Mouse (Mus musculus): ENCODE data around the gene Adam11. TPM values are rescaled to one million over a fixed set of nuclear protein-coding genes. Genes with fewer than 3 reads are reported as not detected.

The Adam11 gene
- total RNA-seq, 2 experiments from 2014 or later = 6.9 TPM

DNA sequence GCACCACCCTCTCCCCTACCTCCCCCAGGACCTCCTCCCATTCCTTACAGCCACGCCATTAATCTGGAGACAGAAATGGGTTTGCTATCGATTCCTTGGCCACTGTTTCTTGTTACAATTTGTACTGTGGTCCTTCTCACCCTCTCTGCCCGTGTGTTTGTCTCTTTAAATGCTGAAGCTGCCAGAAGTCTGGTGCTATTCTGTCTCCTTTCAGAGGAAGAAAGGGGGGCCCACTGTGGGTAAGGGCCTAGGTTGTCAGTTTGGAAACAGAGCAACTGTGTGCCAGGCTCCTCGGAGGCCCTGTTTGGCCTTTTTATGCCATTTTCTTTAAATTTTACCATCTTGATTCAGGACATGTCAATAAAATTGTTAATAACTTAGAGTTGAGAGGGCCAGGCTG is 6.8 kb upstream of the Adam11 start:
- no peak for DNase-seq

DNA sequence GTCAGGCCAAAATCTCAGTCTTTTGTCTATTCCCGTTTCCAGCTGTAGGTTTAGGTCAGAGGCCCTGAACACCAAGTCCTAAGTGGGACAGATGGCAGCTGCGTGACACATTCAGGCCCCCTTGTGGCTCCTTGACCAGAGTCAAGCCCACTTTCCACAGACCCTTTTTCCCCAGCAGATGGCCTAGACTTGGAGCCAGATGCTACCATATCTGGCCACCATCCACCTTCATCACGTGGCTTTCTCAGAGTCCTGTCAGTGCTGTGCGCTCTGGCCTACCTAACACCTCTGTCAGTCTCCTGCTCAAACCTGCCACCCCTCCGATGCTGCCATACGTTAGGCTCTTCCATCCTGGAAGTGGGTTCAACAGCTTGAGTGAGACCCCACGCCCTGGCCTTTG is 5.8 kb upstream of the Adam11 start:
- no peak for DNase-seq

DNA sequence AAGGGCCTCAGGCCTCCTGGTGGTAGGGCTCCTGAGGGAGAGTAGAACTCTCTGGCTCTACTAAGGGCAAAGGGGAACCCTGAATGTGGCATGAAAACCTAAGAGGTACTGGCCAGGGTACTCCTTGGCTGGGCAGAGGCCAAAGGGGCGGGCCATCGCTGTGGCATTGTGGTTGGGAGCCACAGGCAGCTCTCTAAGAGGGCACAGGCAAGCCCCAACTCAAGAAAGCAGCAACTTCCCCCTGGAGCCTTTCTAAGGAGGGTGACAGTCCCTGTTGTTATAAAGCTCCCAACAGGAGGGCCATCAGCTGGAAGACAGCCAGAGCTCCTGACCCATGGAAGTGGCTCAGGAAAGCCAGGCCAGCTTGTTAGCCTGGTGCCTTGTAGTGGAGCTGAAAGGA is 2.3 kb upstream of the Adam11 start:
- DNase-seq = no peak

DNA sequence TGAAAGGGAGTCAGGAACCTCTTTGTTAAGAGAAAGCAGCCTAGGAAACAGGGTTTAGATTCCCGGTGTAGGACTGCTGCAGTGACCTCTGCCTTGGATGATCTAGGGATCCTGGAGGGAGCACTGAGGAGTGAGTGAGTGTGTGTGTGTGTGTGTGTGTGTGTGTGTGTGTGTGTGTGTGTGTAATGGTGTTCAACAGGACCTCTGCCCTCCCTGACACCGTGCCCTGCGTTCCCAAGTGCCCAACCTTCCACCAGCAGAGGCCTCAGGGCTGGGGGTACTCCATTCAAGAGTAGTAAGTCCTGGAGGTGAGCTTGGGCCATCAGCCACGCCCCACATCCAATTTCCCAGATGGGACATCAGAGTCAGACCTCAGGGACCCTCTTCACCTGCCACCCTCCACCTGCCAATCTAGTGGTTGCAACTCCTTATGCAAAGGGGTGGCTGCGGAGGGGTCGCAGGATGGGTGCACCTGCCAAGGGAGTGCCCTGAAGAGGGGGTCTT is 382 bp upstream of the Adam11 start:
- DNase-seq = no peak

DNA sequence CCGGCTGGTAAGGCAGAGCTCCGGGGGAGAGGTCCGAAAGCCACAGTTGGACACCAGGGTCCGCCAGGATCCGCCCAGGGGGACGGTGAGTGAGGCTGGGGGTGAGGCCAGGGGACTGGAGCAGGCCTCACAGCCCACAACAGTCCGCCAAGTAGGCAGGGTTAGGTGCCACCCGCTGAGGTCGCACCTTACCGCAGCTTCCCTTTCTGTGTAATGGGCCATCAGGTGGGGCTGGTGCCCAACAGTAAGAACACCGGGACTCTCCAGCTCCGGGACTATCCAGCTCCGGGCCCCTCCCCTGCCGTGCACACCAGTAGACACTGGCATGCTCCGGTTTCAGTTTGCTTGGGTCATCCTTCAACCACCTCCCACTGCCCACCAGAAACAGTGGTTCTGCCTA is 1.0 kb downstream of the Adam11 start:
- no peak for DNase-seq

DNA sequence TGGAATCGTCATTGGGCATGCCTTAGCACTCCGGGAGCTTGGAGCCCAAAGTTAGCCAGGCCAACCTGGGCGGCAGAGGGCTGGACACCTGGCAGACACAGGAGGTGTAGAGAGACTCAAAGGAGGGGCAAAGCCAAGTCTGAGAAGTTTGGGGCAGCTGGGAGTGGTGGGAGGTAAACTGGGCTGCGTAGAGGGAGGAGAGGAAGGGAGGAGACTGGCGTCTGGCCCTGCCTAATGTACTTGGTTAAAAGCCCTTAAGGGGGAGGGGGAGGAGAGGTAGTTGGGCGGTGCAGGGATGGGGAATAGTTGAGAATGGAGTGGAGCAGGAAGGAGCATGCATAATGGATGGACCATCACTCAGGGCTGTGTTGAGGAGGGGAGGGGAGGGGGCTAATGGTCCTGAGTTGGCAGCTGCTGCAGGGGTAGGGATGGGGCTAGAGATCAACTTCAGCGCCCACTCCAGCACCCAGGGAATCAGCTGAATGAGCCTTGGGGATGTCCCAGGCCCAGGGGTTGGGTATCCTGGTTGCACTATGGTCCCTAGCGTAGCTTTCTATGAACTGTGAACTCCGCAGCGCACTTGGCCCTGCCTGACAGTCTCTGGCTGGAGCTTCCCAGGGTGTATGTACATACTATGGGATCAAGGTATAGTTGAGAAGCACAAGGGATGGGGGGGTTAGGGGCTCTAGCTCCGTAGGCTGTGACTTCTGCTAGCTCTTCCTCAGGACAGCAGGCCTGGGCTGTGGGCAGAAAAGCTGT is 1.9 kb downstream of the Adam11 start:
- no peak for DNase-seq

DNA sequence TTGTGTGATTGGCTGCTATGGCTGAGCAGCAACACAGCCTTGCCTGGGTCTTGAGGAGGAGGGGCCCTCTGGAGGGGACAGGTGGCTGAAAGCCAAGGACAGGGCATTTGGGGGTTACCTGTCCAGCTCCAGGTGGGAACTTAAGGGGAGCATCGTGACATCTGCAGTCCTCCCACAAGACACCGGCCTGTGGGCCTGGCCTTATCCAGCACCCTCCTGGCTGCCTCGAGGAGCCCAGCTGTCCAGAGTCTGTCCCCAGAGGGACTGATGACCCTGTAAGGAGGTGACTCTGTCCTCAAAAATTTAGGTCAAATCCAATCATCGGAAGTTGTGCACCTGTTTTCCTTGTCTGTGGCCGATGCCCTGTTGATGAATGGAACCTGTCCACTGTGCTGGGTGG is 4.2 kb downstream of the Adam11 start:
- DNase-seq = no peak

DNA sequence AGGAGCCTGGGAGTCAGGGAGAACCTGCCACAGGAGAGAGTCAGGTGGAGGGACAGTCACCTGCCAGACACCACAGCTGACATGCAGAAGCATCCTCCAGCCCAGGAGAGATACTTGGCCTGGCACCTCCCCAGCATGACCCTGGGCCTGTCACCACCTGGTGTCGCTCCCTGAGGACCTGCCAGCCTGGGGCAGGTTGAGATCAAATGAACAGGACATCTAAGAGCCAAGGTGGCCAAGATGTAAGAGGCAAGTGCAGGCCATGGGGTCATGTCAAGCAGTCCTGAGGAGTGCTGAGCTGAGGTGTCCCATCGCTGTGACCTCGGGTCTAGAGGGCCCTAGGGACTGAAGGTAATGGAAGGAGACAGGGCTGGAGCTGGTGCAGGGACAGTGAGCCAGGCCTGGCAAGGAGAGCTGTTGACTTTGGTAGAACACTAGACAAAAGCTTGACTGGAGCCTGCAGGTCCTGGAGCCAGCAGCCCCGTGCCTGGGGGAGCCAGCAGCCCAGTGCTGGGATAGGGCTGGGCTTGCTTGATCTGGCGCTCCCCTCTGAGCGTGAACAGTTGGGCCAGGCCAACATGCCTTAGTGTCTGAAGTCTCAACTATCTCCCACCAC is 5.9 kb downstream of the Adam11 start:
- no peak for DNase-seq

DNA sequence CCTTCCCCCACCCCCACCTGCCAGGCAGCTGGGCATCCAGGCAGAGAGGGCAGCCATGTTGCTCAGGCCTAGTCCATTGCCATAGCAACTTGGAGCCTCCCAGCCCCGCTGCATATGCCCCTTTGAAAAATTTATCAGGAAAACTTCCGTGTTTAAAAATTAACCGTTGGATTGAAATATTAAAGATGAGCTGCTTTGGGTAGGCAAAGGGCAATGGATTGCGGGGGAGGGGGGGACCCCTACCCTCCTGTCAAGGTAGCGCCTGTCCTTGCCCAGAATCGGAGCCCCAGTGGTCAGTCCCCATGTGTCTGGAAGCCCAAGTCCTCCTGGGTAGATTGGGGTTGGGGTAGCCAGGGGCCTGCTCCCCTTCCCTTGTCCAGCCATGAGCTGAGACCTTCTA is 7.9 kb downstream of the Adam11 start:
- DNase-seq = no peak

DNA sequence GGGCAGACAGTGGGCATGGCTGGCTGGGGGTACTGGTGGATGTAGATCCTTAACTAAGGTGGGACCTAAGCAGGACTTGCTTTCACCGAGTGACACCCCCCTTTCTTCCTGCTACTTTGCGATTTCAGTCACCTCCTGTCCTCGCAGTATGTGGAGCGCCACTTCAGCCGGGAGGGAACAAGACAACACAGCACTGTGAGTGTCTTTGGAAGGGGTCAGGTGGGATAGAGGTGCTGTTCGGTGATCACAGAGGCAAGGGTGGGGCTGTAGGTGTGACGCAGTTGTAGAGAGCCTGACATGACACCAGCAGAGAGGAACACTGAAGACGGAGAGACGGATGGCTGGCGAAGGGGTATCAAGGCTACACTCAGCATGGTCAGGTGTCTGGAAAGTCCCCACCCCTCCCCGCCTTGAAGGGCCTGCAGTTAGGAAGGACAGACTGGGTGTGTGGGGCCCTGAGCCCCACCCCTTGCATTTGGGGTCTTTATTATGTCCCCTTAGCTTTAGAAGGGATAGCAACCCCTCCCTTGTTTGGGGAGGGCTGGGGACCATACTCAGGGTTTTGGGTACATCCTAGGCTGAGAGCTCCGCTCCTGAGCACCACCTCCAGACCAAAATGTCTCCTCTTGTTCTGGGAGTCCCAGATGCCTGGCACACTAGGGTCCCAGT is 8.9 kb downstream of the Adam11 start:
- no peak for DNase-seq

DNA sequence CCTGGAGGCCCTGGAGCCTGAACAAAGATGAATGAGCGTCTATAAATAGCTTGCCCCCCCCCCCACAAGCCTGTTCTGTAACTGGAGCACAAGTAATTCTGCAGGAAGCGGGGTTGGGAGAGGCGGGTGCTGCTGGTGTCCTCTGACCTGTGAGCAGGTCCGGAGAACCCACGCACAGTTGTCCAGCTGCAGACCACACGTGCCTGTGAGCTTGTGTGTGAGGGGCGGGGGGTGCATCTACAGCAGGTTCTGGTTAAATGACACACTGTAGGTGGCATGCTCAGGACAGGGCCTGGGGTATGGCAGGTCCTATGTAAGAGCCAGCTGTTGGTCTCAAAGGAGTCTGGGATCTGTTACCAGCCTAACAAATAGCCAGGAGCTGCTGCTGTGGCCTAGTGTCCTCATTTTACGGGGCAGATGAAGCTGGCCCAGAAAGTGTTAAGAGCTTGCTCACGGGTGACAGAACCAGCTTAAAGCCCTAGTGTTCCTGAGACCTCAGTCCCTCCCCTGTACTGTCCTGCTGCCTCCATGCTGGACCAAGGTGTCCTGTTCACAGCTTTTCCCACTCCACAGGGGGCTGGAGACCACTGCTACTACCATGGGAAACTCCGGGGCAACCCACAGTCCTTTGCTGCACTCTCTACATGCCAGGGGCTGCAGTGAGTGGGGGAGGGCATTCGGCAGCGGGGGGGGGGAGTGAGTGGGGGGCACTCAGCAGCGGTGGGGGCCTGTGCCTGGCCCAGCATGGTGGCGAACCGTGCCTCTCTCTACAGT is 9.6 kb downstream of the Adam11 start:
- no peak for DNase-seq

DNA sequence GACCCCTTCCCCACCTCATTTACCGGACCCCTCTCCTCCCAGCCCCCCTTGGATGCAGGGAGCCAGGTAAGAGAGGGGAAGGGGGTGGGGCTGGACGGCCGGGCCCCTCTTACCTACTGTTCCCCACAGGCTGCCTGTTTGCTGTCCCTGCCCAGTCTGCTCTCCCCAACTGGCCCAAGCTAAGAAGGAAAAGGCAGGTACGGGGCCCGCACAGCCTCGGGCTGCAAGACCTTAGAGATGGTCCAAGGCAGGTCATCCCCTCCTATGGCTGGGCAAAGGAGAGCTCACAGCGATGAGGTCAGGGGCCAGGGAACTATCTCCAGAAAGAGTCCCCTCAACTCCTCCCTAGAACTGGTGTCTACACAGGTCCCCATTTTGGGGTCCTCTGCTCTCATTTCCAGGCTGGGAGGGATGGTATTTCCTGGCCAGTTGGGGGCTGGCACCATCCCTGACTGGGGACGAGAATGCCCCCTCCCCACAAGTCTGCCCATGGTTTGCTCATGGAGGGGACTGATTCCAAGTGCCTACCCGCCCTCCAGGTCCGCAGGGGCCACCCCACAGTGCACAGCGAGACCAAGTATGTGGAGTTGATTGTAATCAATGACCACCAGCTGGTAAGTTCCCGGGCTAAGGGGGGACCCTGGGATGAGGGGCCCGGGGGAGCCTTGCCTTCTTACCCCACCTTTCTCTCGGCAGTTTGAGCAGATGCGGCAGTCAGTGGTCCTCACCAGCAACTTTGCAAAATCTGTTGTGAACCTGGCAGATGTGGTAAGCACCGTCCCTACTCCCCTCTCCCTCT is 10.9 kb downstream of the Adam11 start:
- DNase-seq = no peak

DNA sequence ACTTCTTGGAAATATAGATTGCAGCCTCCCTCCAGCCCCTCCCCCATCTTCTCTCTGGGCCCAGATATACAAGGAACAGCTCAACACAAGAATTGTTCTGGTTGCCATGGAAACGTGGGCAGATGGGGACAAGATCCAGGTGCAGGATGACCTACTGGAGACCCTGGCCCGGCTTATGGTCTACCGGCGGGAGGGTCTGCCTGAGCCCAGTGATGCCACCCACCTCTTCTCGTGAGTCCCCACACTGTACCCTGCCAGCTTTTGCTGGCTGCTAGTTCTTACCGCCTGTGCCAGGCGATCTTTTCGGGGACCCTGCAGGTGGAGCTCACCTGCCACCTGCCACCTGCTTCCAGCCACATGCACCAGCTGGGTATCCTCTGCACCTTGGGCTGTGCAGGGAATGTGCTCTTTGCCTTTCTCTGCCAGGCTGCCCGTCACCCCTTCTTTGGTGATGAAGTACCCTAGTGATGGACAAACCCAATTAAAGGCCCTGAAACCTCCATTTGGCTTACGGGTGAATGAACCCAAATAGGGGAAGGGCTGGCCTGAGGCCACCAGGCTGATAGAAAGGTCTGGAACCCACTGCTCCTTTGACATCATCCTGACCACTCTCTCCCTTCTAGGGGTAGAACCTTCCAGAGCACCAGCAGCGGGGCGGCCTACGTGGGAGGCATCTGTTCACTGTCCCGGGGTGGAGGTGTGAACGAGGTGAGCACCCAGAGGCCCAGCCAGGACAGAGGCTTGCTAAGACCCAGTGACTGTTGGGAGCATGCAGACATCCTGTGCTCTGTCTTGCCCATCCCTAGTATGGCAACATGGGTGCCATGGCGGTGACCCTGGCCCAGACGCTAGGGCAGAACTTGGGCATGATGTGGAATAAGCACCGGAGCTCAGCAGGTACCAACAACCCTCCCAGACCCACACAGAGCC is 11.8 kb downstream of the Adam11 start:
- DNase-seq = no peak

DNA sequence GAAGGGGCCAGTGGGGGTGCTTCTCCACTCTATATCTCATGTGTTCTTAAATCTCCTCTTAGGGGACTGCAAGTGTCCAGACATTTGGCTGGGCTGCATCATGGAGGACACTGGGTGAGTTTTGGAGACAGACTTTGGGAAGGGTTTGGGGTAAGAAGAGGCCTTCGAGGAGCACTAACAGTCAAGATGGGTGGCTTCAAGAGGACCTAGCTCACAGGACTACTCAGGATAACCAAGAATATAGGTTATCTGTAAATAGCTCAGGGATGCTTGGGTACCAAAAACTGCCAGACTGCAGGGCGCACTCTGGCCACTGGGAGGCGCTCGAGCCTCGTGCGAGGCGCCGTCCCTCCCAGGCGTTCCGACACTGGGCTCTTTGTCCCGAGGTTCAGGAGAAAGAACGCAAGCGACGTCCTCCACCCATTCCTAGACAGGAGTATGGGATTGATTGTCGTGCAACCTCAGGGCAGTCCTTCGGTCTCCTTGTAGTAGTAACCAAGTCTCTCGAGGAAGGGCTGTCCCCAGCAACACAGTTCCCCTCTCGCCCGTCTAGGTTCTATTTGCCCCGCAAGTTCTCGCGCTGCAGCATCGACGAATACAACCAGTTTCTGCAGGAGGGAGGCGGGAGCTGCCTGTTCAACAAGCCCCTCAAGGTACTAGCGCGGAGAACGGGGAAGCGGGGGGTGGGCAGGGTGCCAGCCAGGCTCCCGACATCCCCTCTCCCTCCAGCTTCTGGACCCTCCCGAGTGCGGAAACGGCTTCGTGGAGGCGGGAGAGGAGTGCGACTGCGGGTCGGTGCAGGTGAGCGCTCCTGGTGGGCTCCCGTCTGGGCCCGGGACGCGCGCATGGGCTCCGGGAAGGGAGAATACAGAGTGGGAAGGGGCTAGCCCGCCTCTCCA is 12.7 kb downstream of the Adam11 start:
- DNase-seq = peak; percentile 92

DNA sequence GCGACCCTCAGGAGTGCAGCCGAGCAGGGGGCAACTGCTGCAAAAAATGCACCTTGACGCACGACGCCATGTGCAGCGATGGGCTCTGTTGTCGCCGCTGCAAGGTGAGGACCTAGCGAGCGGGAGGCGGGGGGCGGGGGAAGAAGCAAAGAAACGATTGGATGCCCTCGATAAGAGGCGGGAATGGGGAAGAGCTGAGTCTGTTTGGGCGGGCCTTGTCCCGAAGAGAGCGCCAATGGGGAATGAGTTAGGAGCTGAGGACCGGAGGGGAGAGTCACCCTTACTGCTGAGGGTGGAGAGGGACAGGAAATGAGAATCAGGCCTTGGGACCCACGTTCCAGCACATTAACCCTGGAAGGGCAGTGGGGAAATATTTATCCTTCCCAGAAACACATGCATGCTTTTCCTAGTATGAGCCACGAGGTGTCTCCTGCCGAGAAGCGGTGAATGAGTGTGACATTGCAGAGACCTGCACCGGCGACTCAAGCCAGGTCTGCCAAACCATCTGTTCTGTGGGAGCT is 13.4 kb downstream of the Adam11 start:
- DNase-seq = peak; percentile 86

DNA sequence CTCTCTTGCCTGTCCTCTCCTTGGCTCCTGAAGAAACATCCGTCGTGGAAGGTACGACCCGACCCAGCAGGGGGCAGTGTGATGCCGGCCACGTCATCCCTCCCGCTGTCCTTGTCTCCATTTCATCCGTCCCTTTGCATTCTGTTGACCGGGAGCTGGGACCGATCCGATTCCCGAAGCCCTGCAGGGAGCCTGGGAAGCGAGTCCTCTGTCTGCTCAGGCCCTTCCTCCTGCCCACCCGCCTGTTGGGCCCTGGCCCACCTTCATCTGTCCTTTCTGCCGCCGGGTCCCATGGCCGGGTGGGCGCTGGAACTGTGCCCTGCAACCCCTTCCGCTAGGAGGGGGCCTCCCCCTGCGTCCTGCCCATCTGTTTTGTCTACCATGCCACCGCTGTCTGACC is 16.4 kb downstream of the Adam11 start:
- peak; percentile 93 for DNase-seq

DNA sequence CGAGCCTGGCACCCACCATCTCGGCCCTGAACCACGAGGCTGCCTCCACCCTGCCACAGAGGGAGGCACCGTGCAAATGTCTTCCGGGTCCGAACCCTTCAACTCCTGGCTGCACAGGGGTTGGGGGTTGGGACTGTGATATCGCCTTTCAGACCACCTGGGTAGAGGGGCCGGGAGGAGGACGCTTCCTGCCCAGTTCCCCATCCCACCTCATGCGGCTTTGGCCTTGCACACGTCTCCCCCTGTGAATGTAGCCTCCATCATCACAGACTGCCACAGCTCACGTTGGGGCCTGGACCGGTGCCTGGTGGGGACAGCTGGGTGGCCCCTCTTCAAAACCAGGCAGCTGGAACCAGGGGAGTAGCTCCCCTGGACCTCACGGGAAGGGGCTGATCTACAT is 16.9 kb downstream of the Adam11 start:
- no peak for DNase-seq

DNA sequence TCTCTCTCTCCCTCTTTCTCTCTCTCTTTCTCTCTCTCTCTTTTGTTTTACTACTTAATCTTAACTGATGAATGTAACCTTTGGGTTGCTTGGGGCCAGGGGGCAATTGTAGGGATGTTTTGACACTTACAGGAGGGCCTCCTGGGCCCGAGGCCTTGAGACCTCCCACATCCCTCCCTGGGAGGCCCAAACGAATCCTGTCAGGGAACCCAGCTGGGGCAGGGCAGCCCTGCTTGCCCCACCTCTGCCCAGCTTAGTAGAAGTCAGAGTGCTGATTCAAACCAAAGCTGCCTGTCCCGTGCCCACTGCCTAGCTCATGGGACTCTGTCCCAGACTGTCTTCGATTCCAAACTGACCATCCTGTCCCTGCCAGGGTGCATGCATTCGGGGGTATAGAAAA is 17.4 kb downstream of the Adam11 start:
- no peak for DNase-seq

DNA sequence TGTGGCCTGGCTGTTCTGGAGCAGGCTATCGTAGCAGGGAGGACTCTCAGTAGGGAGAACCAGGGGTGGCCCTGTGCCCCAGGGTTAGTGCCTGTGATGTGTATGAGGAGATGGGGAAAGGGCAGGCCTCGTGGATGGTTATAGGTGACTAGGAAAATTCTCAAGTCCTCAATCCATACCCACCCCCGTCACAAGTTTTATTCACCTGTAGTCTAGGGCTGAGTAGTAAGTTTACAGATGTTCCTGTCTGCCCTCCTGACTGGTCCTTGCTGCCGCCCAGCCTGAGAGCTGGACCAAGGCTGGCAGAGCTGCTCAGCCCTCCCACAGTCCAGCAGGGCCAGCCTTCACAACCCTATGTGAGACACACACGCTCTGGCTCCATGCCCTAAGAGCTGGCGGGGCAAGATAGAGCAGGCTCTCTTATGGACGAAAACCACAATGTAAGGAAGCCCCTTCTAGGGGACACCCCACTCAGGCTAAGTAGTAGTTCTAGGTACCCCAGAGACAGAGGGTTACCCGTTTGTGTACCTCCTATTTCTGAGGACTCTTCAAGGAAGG is 17.9 kb downstream of the Adam11 start:
- DNase-seq = no peak

Measured in heart, postnatal 4 days (tissue).